ENCODE assay signal across 25 mouse cellular contexts in genomic region chr7:19586269-19586668, GRCm38 (mm10). TPM values are rescaled to one million over a fixed set of nuclear protein-coding genes. Genes with fewer than 3 reads are reported as not detected.
DNase-seq lines count a peak whose midpoint lies in the region; ATAC-seq and TF ChIP-seq lines count a peak whose summit lies in the region.
"Had no signal": no experiment of that assay in that cellular context is flagged by ENCODE, and none has a peak within 500 bp of the region (broad histone marks: within the 10 kb centered on the region; RNA-seq: fewer than 3 reads in every experiment).

No protein-coding gene starts in this region.

- no peak overlapping the region for H3K9ac ChIP-seq in heart, embryonic 11.5 days (ENCODE audit: low read depth, low read length)
- H3K9ac ChIP-seq in limb, embryonic 12.5 days (replicated peaks): 0 out of 2 replicates have a peak overlapping the region, but pooled peaks have one; percentile 3
- H3K9ac ChIP-seq in ES-Bruce4 (ENCODE audit: low read depth, poor library complexity, severe bottlenecking): peak overlapping the region; percentile 45
- H3K9ac ChIP-seq: embryonic facial prominence, embryonic 13.5 days; forebrain, embryonic 12.5 days; heart, embryonic 15.5 days; hindbrain, embryonic 12.5 days had no signal

- no peak overlapping the region for H3K27ac ChIP-seq in heart, embryonic 11.5 days (ENCODE audit: low read depth, low read length)
- H3K27ac ChIP-seq in limb, embryonic 12.5 days: no peak overlapping the region
- no peak overlapping the region for H3K27ac ChIP-seq in limb, embryonic 10.5 days
- no peak overlapping the region for H3K27ac ChIP-seq in ES-Bruce4 (ENCODE audit: insufficient read depth, low read length)
- H3K27ac ChIP-seq: embryonic facial prominence, embryonic 13.5 days; forebrain, embryonic 12.5 days; heart, embryonic 15.5 days; hindbrain, embryonic 12.5 days had no signal

- ATAC-seq in heart, embryonic 11.5 days (replicated peaks; ENCODE audit: insufficient number of reproducible peaks, low FRiP score, low TSS enrichment): 0 out of 2 replicates have a peak, but pooled peaks have one; percentile 12
- ATAC-seq in limb, embryonic 12.5 days (ENCODE audit: insufficient number of reproducible peaks, insufficient read depth, low FRiP score, low TSS enrichment, low read depth): no peak
- ATAC-seq: forebrain, embryonic 16.5 days; hindbrain, embryonic 16.5 days; inflammation-experienced regulatory T-cells, adult 6 months; intestine, postnatal 0 days; Patski had no signal

- no peaks in the 10 kb centered on the region for H3K9me3 ChIP-seq in heart, embryonic 11.5 days (replicated peaks; ENCODE audit: control insufficient read depth, low read length)
- H3K9me3 ChIP-seq in limb, embryonic 12.5 days: no peaks in the 10 kb centered on the region
- no peaks in the 10 kb centered on the region for H3K9me3 ChIP-seq in limb, embryonic 10.5 days (replicated peaks)
- no peaks in the 10 kb centered on the region for H3K9me3 ChIP-seq in ES-Bruce4 (replicated peaks; ENCODE audit: control insufficient read depth, insufficient read depth, low read length, poor library complexity, severe bottlenecking)
- H3K9me3 ChIP-seq: embryonic facial prominence, embryonic 13.5 days; forebrain, embryonic 12.5 days; heart, embryonic 15.5 days; hindbrain, embryonic 12.5 days had no signal

- no peak for TF ChIP-seq EP300 in ES-Bruce4 (IDR thresholded peaks at IDR 0.05; ENCODE audit: insufficient read depth, low read depth, low read length)

- DNase-seq in heart, postnatal 25 days (ENCODE audit: low spot score): no peak
- DNase-seq in limb, embryonic 10.5 days (ENCODE audit: low spot score): no peak
- DNase-seq in R1 (ENCODE audit: low read depth, low spot score): peak; percentile 76
- DNase-seq in embryo, embryonic 9.5 days (ENCODE audit: extremely low spot score): no peak
- DNase-seq in kidney, adult 8-10 months: no peak
- DNase-seq: adrenal gland, adult 8-10 months; cerebellum, adult 11-12 months; cerebellum, adult 9-10 months; cerebellum, postnatal 25 days; gastrocnemius, postnatal 10 days; heart, postnatal 14 days; kidney, adult 9 months had no signal

- no peak for TF ChIP-seq POLR2A in ES-Bruce4 (IDR thresholded peaks at IDR 0.05; ENCODE audit: insufficient read depth, low read length)

- TF ChIP-seq CTCF in ES-Bruce4 (IDR thresholded peaks at IDR 0.05; ENCODE audit: low read depth, low read length): no peak

- H3K4me1 ChIP-seq in heart, embryonic 11.5 days (ENCODE audit: control insufficient read depth, insufficient read depth, low read length): no peaks in the 10 kb centered on the region; the same call in 1 of the 2 replicates
- no peaks in the 10 kb centered on the region for H3K4me1 ChIP-seq in limb, embryonic 12.5 days (replicated peaks)
- H3K4me1 ChIP-seq in limb, embryonic 10.5 days: no peaks in the 10 kb centered on the region
- peaks cover 2% of the 10 kb centered on the region for H3K4me1 ChIP-seq in ES-Bruce4 (ENCODE audit: control insufficient read depth, insufficient read depth, low read length)
- H3K4me1 ChIP-seq: embryonic facial prominence, embryonic 13.5 days; forebrain, embryonic 12.5 days; hindbrain, embryonic 12.5 days had no signal

- intact Hi-C loops in heart, postnatal 25 days (cut with DNase I): no loop called here

- no peak overlapping the region for H3K4me3 ChIP-seq in heart, embryonic 11.5 days (ENCODE audit: low read depth, low read length)
- H3K4me3 ChIP-seq in limb, embryonic 12.5 days (replicated peaks): no peak overlapping the region
- H3K4me3 ChIP-seq in limb, embryonic 10.5 days: no peak overlapping the region
- H3K4me3 ChIP-seq in ES-Bruce4 (ENCODE audit: low read depth, low read length): peak overlapping the region; percentile 22
- H3K4me3 ChIP-seq: embryonic facial prominence, embryonic 13.5 days; forebrain, embryonic 12.5 days; heart, embryonic 15.5 days; hindbrain, embryonic 12.5 days had no signal

- no peaks in the 10 kb centered on the region for H3K27me3 ChIP-seq in heart, embryonic 11.5 days (ENCODE audit: control insufficient read depth, insufficient read depth, low read length)
- no peaks in the 10 kb centered on the region for H3K27me3 ChIP-seq in limb, embryonic 12.5 days
- no peaks in the 10 kb centered on the region for H3K27me3 ChIP-seq in limb, embryonic 10.5 days (ENCODE audit: low read depth, poor library complexity, severe bottlenecking)
- H3K27me3 ChIP-seq in ES-Bruce4 (ENCODE audit: control insufficient read depth, insufficient read depth, low read length, poor library complexity, severe bottlenecking): no peaks in the 10 kb centered on the region
- H3K27me3 ChIP-seq: CH12.LX; embryonic facial prominence, embryonic 13.5 days; forebrain, embryonic 12.5 days; heart, embryonic 15.5 days; hindbrain, embryonic 12.5 days; Patski had no signal

- WGBS in heart, embryonic 11.5 days (ENCODE audit: insufficient replicate concordance): 68% methylated on average over 46 of the region's 46 CpGs
- WGBS in limb, embryonic 12.5 days: 78% methylated on average over 46 of the region's 46 CpGs
- WGBS in limb, embryonic 10.5 days: 71% methylated on average over 46 of the region's 46 CpGs

- H3K4me2 ChIP-seq in heart, embryonic 11.5 days: peak overlapping the region; percentile 31; the same call in 1 of the 2 replicates
- H3K4me2 ChIP-seq in limb, embryonic 12.5 days: no peak overlapping the region
- H3K4me2 ChIP-seq: embryonic facial prominence, embryonic 13.5 days; forebrain, embryonic 12.5 days; heart, embryonic 15.5 days; hindbrain, embryonic 12.5 days had no signal

- H3K36me3 ChIP-seq in heart, embryonic 11.5 days (ENCODE audit: control insufficient read depth, insufficient read depth, low read length): peaks cover 65% of the 10 kb centered on the region
- peaks cover 99% of the 10 kb centered on the region for H3K36me3 ChIP-seq in limb, embryonic 12.5 days
- H3K36me3 ChIP-seq in limb, embryonic 10.5 days: peaks cover 100% of the 10 kb centered on the region
- H3K36me3 ChIP-seq in ES-Bruce4 (ENCODE audit: control insufficient read depth, insufficient read depth, low read length, poor library complexity, severe bottlenecking): peaks cover 36% of the 10 kb centered on the region

RNA-seq across cellular contexts. Expression of gene Gemin7, which starts 8.9 kb away (rescaled TPM):
- 141 and 157 TPM in 2 replicates for polyA plus RNA-seq in heart, embryonic 11.5 days (2014; fragmentation: Nextera tagmentation; extraction: Ambion mirVana)
- total RNA-seq in heart, postnatal 25 days (2021): 10 to 100 TPM; 44.6 to 45.6 TPM
- polyA plus RNA-seq in limb, embryonic 12.5 days (2016; fragmentation: Nextera tagmentation; extraction: Ambion mirVana): 167 and 170 TPM in 2 replicates
- polyA plus RNA-seq in limb, embryonic 10.5 days (2016; fragmentation: Nextera tagmentation; extraction: Ambion mirVana): 196 and 201 TPM in 2 replicates
- 25.2 and 30.5 TPM in 2 replicates for polyA plus RNA-seq in ES-Bruce4 (2011; ENCODE audit: insufficient read depth, insufficient read length, low read depth, missing spikeins)

RNA-seq across cellular contexts. Expression of gene Zfp296, which starts 9.2 kb away (rescaled TPM):
- 0.30 TPM in 1 of 2 replicates, not detected in the other for polyA plus RNA-seq in heart, embryonic 11.5 days (2014; fragmentation: Nextera tagmentation; extraction: Ambion mirVana)
- under 1 TPM; 0.28 to 0.49 TPM for total RNA-seq in heart, postnatal 25 days (2021)
- polyA plus RNA-seq in limb, embryonic 12.5 days (2016; fragmentation: Nextera tagmentation; extraction: Ambion mirVana): 0.38 and 0.61 TPM in 2 replicates
- 0.71 and 0.93 TPM in 2 replicates for polyA plus RNA-seq in limb, embryonic 10.5 days (2016; fragmentation: Nextera tagmentation; extraction: Ambion mirVana)
- 21.5 and 23.5 TPM in 2 replicates for polyA plus RNA-seq in ES-Bruce4 (2011; ENCODE audit: insufficient read depth, insufficient read length, low read depth, missing spikeins)
- polyA plus RNA-seq: forebrain, embryonic 16.5 days had no signal

RNA-seq across cellular contexts. Expression of gene Clasrp, which starts 18.0 kb away (rescaled TPM):
- polyA plus RNA-seq in heart, embryonic 11.5 days (2014; fragmentation: Nextera tagmentation; extraction: Ambion mirVana): 33.2 and 34.3 TPM in 2 replicates
- total RNA-seq in heart, postnatal 25 days (2021): 10 to 100 TPM; 14.5 to 20.5 TPM
- 77.4 and 78.4 TPM in 2 replicates for polyA plus RNA-seq in limb, embryonic 12.5 days (2016; fragmentation: Nextera tagmentation; extraction: Ambion mirVana)
- 59.0 and 63.4 TPM in 2 replicates for polyA plus RNA-seq in limb, embryonic 10.5 days (2016; fragmentation: Nextera tagmentation; extraction: Ambion mirVana)
- polyA plus RNA-seq in ES-Bruce4 (2011; ENCODE audit: insufficient read depth, insufficient read length, low read depth, missing spikeins): 52.3 and 57.4 TPM in 2 replicates

RNA-seq across cellular contexts. Expression of gene Ppp1r37, which starts 23.4 kb away (rescaled TPM):
- 2.3 and 5.2 TPM in 2 replicates for polyA plus RNA-seq in heart, embryonic 11.5 days (2014; fragmentation: Nextera tagmentation; extraction: Ambion mirVana)
- 10 to 100 TPM; 48.0 to 52.3 TPM for total RNA-seq in heart, postnatal 25 days (2021)
- 33.2 and 39.7 TPM in 2 replicates for polyA plus RNA-seq in limb, embryonic 12.5 days (2016; fragmentation: Nextera tagmentation; extraction: Ambion mirVana)
- polyA plus RNA-seq in limb, embryonic 10.5 days (2016; fragmentation: Nextera tagmentation; extraction: Ambion mirVana): 25.9 and 27.2 TPM in 2 replicates
- 16.1 and 19.1 TPM in 2 replicates for polyA plus RNA-seq in ES-Bruce4 (2011; ENCODE audit: insufficient read depth, insufficient read length, low read depth, missing spikeins)

RNA-seq across cellular contexts. Expression of gene Relb, which starts 43.0 kb away (rescaled TPM):
- 3.3 and 3.7 TPM in 2 replicates for polyA plus RNA-seq in heart, embryonic 11.5 days (2014; fragmentation: Nextera tagmentation; extraction: Ambion mirVana)
- 1 to 10 TPM; 7.3 to 7.6 TPM for total RNA-seq in heart, postnatal 25 days (2021)
- 5.8 and 7.3 TPM in 2 replicates for polyA plus RNA-seq in limb, embryonic 12.5 days (2016; fragmentation: Nextera tagmentation; extraction: Ambion mirVana)
- polyA plus RNA-seq in limb, embryonic 10.5 days (2016; fragmentation: Nextera tagmentation; extraction: Ambion mirVana): 3.8 and 4.2 TPM in 2 replicates
- 11.7 and 11.9 TPM in 2 replicates for polyA plus RNA-seq in ES-Bruce4 (2011; ENCODE audit: insufficient read depth, insufficient read length, low read depth, missing spikeins)

Comparison
In these comparisons a context has a peak if more than half of its experiments do, and no peak if none do; other contexts are left out.
1. RNA of gene Zfp296, which starts 9.2 kb away (polyA plus RNA-seq): 21.5 to 23.5 TPM in ES-Bruce4; 0.71 to 0.93 TPM in limb, embryonic 10.5 days, 0.38 to 0.61 TPM in limb, embryonic 12.5 days and 0.30 TPM in heart, embryonic 11.5 days; every median in the first group is over 10 times any median in the second.